Mouse (Mus musculus) hindbrain, postnatal 0 days (tissue): ENCODE data around the gene Nfkb1. TPM values are rescaled to one million over a fixed set of nuclear protein-coding genes. Genes with fewer than 3 reads are reported as not detected.

Source experiments
- ATAC-seq: fragments of 200-750 bp; cut with Nextera tagmentation; 2 replicates; pipeline ENCODE4 v1.8.0; 2017; ENCODE audit warnings: mild to moderate bottlenecking, moderate TSS enrichment, moderate library complexity
- DNase-seq: peaks from one replicate; pipeline ENCODE4 v3.0.0-alpha.2; 2015; ENCODE audit warnings: low spot score
- H3K27ac ChIP-seq: fragments of 300-500 bp; sonication (generic); 2 replicates; pipeline ENCODE4 v1.5.1; 2014; ENCODE audit warnings: mild to moderate bottlenecking
- H3K27me3 ChIP-seq: fragments of 300-500 bp; sonication (generic); 2 replicates; pipeline ENCODE4 v1.6.1; 2014; ENCODE audit warnings: low read length, mixed read lengths; ENCODE audit not compliant: insufficient read depth
- H3K36me3 ChIP-seq: fragments of 300-500 bp; sonication (generic); 2 replicates; pipeline ENCODE4 v1.6.1; 2014; ENCODE audit warnings: low read length, mixed read lengths; ENCODE audit not compliant: insufficient read depth
- H3K4me1 ChIP-seq: fragments of 300-500 bp; sonication (generic); 2 replicates; pipeline ENCODE4 v1.6.1; 2014; ENCODE audit warnings: antibody characterized with exemption, low read length, mixed read lengths; ENCODE audit not compliant: insufficient read depth
- H3K4me2 ChIP-seq: fragments of 300-500 bp; sonication (generic); 2 replicates; pipeline ENCODE4 v1.6.1; 2014; ENCODE audit warnings: low read depth, mild to moderate bottlenecking, low read length, moderate library complexity, mixed read lengths
- H3K4me3 ChIP-seq: fragments of 300-500 bp; sonication (generic); 2 replicates; pipeline ENCODE4 v1.5.1; 2014; ENCODE audit warnings: low read length
- H3K9ac ChIP-seq: fragments of 300-500 bp; sonication (generic); replicated peaks from 2 replicates; pipeline ENCODE4 v1.6.1; 2014; ENCODE audit warnings: mild to moderate bottlenecking, low read length, moderate library complexity, mixed read lengths
- H3K9me3 ChIP-seq: fragments of 300-500 bp; sonication (generic); 2 replicates; pipeline ENCODE4 v1.6.1; 2016; ENCODE audit warnings: low read length, mixed read lengths
- CTCF ChIP-seq: IDR thresholded peaks from 2 replicates; pipeline ENCODE4 v1.5.1; 2016; ENCODE audit warnings: antibody characterized with exemption, control low read depth, low read depth
- WGBS: fragments of 180-500 bp; shearing (Covaris S2); extraction: QIAGEN DNeasy Blood & Tissue Kit; methylation state at CpG from one replicate; pipeline ENCODE4 v1.1.7; 2014; 5-methylcytosine and 5-hydroxymethylcytosine counted together
- polyA plus RNA-seq: library from polyadenylated mRNA; unstranded; fragments of >200 nt; fragmentation: Nextera tagmentation; extraction: Ambion mirVana; gene quantifications from 2 replicates; pipeline ENCODE4 v1.2.1, GENCODE M21; 2015
- total RNA-seq: library from RNA; depleted of rRNA; stranded (reverse); fragments of >200 nt; gene quantifications from 2 replicates; pipeline ENCODE4 v1.2.3, GENCODE M21; 2014

The Nfkb1 gene
- total and polyA plus RNA-seq, 2 experiments from 2014 or later = 5.1 to 40.1 TPM

GRCm38 (mm10) chr3:135729575-135729974 is 38.2 kb upstream of the Nfkb1 start:
- Histone ChIP-seq H3K4me3 (no peak overlapping the region), H3K9me3 (no peaks in the 10 kb centered on the region), H3K27ac (no peak overlapping the region), H3K36me3 (no peaks in the 10 kb centered on the region), H3K27me3 (no peaks in the 10 kb centered on the region), H3K9ac (no peak overlapping the region), H3K4me2 (no peak overlapping the region), H3K4me1 (no peaks in the 10 kb centered on the region)
- DNase-seq (peak; percentile 6), ATAC-seq (no peak)
- no peak for TF ChIP-seq CTCF
- 54% methylated on average over 5 of the region's 5 CpGs for WGBS

GRCm38 (mm10) chr3:135728900-135729299 is 37.6 kb upstream of the Nfkb1 start:
- TF ChIP-seq CTCF = no peak
- no peak for DNase-seq
- WGBS = 53% methylated on average over 6 of the region's 6 CpGs
- H3K36me3 ChIP-seq = no peaks in the 10 kb centered on the region
- no peak for ATAC-seq
- no peak overlapping the region for H3K9ac ChIP-seq
- no peaks in the 10 kb centered on the region for H3K4me1 ChIP-seq
- H3K4me2 ChIP-seq = no peak overlapping the region
- H3K4me3 ChIP-seq = no peak overlapping the region
- no peaks in the 10 kb centered on the region for H3K9me3 ChIP-seq
- no peaks in the 10 kb centered on the region for H3K27me3 ChIP-seq
- no peak overlapping the region for H3K27ac ChIP-seq

- TF ChIP-seq CTCF = no peak
- Histone ChIP-seq H3K27me3 (no peaks in the 10 kb centered on the region), H3K9ac (no peak overlapping the region), H3K27ac (no peak overlapping the region), H3K4me2 (no peak overlapping the region), H3K9me3 (no peaks in the 10 kb centered on the region), H3K4me3 (no peak overlapping the region), H3K4me1 (no peaks in the 10 kb centered on the region), H3K36me3 (no peaks in the 10 kb centered on the region)
- DNase-seq (no peak), ATAC-seq (no peak)
- WGBS = 86% methylated on average over 10 of the region's 10 CpGs
Observed at GRCm38 (mm10) chr3:135727339-135727738, 36.0 kb upstream of the Nfkb1 start.

GRCm38 (mm10) chr3:135726521-135727275 is 35.4 kb upstream of the Nfkb1 start:
- no peak overlapping the region for H3K9ac ChIP-seq
- DNase-seq = no peak
- no peak overlapping the region for H3K4me2 ChIP-seq
- ATAC-seq = no peak
- H3K27me3 ChIP-seq = no peaks in the 10 kb centered on the region
- H3K36me3 ChIP-seq = no peaks in the 10 kb centered on the region
- no peaks in the 10 kb centered on the region for H3K9me3 ChIP-seq
- TF ChIP-seq CTCF = no peak
- H3K4me1 ChIP-seq = no peaks in the 10 kb centered on the region
- WGBS = 86% methylated on average over 7 of the region's 7 CpGs
- H3K27ac ChIP-seq = no peak overlapping the region
- H3K4me3 ChIP-seq = no peak overlapping the region

GRCm38 (mm10) chr3:135726023-135726422 is 34.7 kb upstream of the Nfkb1 start:
- no peak overlapping the region for H3K27ac ChIP-seq
- peak; percentile 93 for ATAC-seq
- no peak overlapping the region for H3K4me3 ChIP-seq
- H3K9ac ChIP-seq = no peak overlapping the region
- WGBS = 44% methylated on average over 15 of the region's 15 CpGs
- no peak for TF ChIP-seq CTCF
- no peaks in the 10 kb centered on the region for H3K4me1 ChIP-seq
- H3K9me3 ChIP-seq = no peaks in the 10 kb centered on the region
- no peaks in the 10 kb centered on the region for H3K36me3 ChIP-seq
- H3K27me3 ChIP-seq = no peaks in the 10 kb centered on the region
- peak; percentile 73 for DNase-seq
- no peak overlapping the region for H3K4me2 ChIP-seq

GRCm38 (mm10) chr3:135722104-135722503 is 30.8 kb upstream of the Nfkb1 start:
- ATAC-seq (no peak), DNase-seq (no peak)
- Histone ChIP-seq H3K9me3 (no peaks in the 10 kb centered on the region), H3K9ac (no peak overlapping the region), H3K4me1 (no peaks in the 10 kb centered on the region), H3K27ac (no peak overlapping the region), H3K36me3 (no peaks in the 10 kb centered on the region), H3K4me2 (no peak overlapping the region), H3K27me3 (no peaks in the 10 kb centered on the region), H3K4me3 (no peak overlapping the region)
- no peak for TF ChIP-seq CTCF
- 88% methylated on average over 2 of the region's 2 CpGs for WGBS

- ATAC-seq (no peak), DNase-seq (no peak)
- H3K27me3 ChIP-seq = no peaks in the 10 kb centered on the region
- no peak for TF ChIP-seq CTCF
- WGBS = 93% methylated on average over 3 of the region's 3 CpGs
- no peaks in the 10 kb centered on the region for H3K36me3 ChIP-seq
- no peak overlapping the region for H3K9ac ChIP-seq
- H3K4me1 ChIP-seq = no peaks in the 10 kb centered on the region
- no peak overlapping the region for H3K27ac ChIP-seq
- no peaks in the 10 kb centered on the region for H3K9me3 ChIP-seq
- no peak overlapping the region for H3K4me2 ChIP-seq
- H3K4me3 ChIP-seq = no peak overlapping the region
Observed at GRCm38 (mm10) chr3:135719969-135720368, 28.6 kb upstream of the Nfkb1 start.
